Mouse (Mus musculus): ENCODE data around the gene Natd1. TPM values are rescaled to one million over a fixed set of nuclear protein-coding genes. Genes with fewer than 3 reads are reported as not detected.

The Natd1 gene
- total RNA-seq, 1 experiment = 14.6 TPM

- Histone ChIP-seq H3K36me3 (ENCODE audit: control insufficient read depth, insufficient read depth, low read length, poor library complexity, severe bottlenecking) (peaks cover 7% of the 10 kb centered on the region; the same call in 1 of the 2 replicates), H3K27ac (ENCODE audit: insufficient read depth, low read depth, low read length, poor library complexity, severe bottlenecking) (no peak overlapping the region), H3K4me1 (ENCODE audit: control insufficient read depth in 2 of 2, insufficient read depth in 2 of 2, low read length in 2 of 2, poor library complexity in 1 of 2) (peaks cover 3 to 11% of the 10 kb centered on the region in 2 experiments; a peak in 2 of 4 replicates), H3K9ac (ENCODE audit: insufficient read depth, low read depth, low read length, poor library complexity, severe bottlenecking) (no peak overlapping the region), H3K9me3 (ENCODE audit: control insufficient read depth, insufficient read depth, low read depth, low read length) (no peaks in the 10 kb centered on the region), H3K4me3 (ENCODE audit: insufficient read depth in 1 of 2, low read depth in 1 of 2, low read length in 2 of 2, poor library complexity in 1 of 2, severe bottlenecking in 1 of 2) (no peak overlapping the region)
- TF ChIP-seq HCFC1 (IDR thresholded peaks at IDR 0.05; ENCODE audit: borderline replicate concordance, insufficient read depth, low read length) = no peak
- TF ChIP-seq ZC3H11A (IDR thresholded peaks at IDR 0.05; ENCODE audit: borderline replicate concordance, low read depth, low read length) = no peak
- no peak for TF ChIP-seq CHD2 (IDR thresholded peaks at IDR 0.05; ENCODE audit: low read depth, low read length)
- no peak for TF ChIP-seq MAFK (IDR thresholded peaks at IDR 0.05; ENCODE audit: insufficient read depth, low read depth, low read length)
- no peak for TF ChIP-seq ZNF384 (IDR thresholded peaks at IDR 0.05; ENCODE audit: low read depth, low read length)
- DNase-seq (ENCODE audit: low read depth, low spot score) = no peak
- in situ Hi-C loops (cut with MboI; ENCODE audit: low sequenced_read_pairs in 2 of 2, unreplicated experiment in 2 of 2) = no loop called here
These were observed 21.4 kb upstream of the Natd1 start for GRCm38 (mm10) chr11:60935975-60936373.

GRCm38 (mm10) chr11:60935326-60935974 is 20.9 kb upstream of the Natd1 start:
- TF ChIP-seq CHD2 (IDR thresholded peaks at IDR 0.05; ENCODE audit: low read depth, low read length) (no peak), ZNF384 (IDR thresholded peaks at IDR 0.05; ENCODE audit: low read depth, low read length) (no peak), ZC3H11A (IDR thresholded peaks at IDR 0.05; ENCODE audit: borderline replicate concordance, low read depth, low read length) (no peak), MAFK (IDR thresholded peaks at IDR 0.05; ENCODE audit: insufficient read depth, low read depth, low read length) (no peak), HCFC1 (IDR thresholded peaks at IDR 0.05; ENCODE audit: borderline replicate concordance, insufficient read depth, low read length) (no peak)
- Histone ChIP-seq H3K9ac (ENCODE audit: insufficient read depth, low read depth, low read length, poor library complexity, severe bottlenecking) (no peak overlapping the region), H3K4me3 (ENCODE audit: insufficient read depth in 1 of 2, low read depth in 1 of 2, low read length in 2 of 2, poor library complexity in 1 of 2, severe bottlenecking in 1 of 2) (no peak overlapping the region), H3K36me3 (ENCODE audit: control insufficient read depth, insufficient read depth, low read length, poor library complexity, severe bottlenecking) (peaks cover 7% of the 10 kb centered on the region; the same call in 1 of the 2 replicates), H3K27ac (ENCODE audit: insufficient read depth, low read depth, low read length, poor library complexity, severe bottlenecking) (no peak overlapping the region), H3K4me1 (ENCODE audit: control insufficient read depth in 2 of 2, insufficient read depth in 2 of 2, low read length in 2 of 2, poor library complexity in 1 of 2) (peaks cover 3 to 7% of the 10 kb centered on the region in 2 experiments; a peak in 2 of 4 replicates), H3K9me3 (ENCODE audit: control insufficient read depth, insufficient read depth, low read depth, low read length) (no peaks in the 10 kb centered on the region)
- no peak for DNase-seq (ENCODE audit: low read depth, low spot score)
- in situ Hi-C loops (cut with MboI; ENCODE audit: low sequenced_read_pairs in 2 of 2, unreplicated experiment in 2 of 2) = no loop called here

GRCm38 (mm10) chr11:60934795-60935194 is 20.2 kb upstream of the Natd1 start:
- H3K36me3 ChIP-seq (ENCODE audit: control insufficient read depth, insufficient read depth, low read length, poor library complexity, severe bottlenecking) = peaks cover 7% of the 10 kb centered on the region; the same call in 1 of the 2 replicates
- H3K9me3 ChIP-seq (ENCODE audit: control insufficient read depth, insufficient read depth, low read depth, low read length) = no peaks in the 10 kb centered on the region
- no peak overlapping the region for H3K27ac ChIP-seq (ENCODE audit: insufficient read depth, low read depth, low read length, poor library complexity, severe bottlenecking)
- in situ Hi-C loops (cut with MboI; ENCODE audit: low sequenced_read_pairs in 2 of 2, unreplicated experiment in 2 of 2) = no loop called here
- no peak for TF ChIP-seq MAFK (IDR thresholded peaks at IDR 0.05; ENCODE audit: insufficient read depth, low read depth, low read length)
- peaks cover 3 to 12% of the 10 kb centered on the region in 2 experiments; a peak in 2 of 4 replicates for H3K4me1 ChIP-seq (ENCODE audit: control insufficient read depth in 2 of 2, insufficient read depth in 2 of 2, low read length in 2 of 2, poor library complexity in 1 of 2)
- H3K4me3 ChIP-seq (ENCODE audit: insufficient read depth in 1 of 2, low read depth in 1 of 2, low read length in 2 of 2, poor library complexity in 1 of 2, severe bottlenecking in 1 of 2) = no peak overlapping the region
- H3K9ac ChIP-seq (ENCODE audit: insufficient read depth, low read depth, low read length, poor library complexity, severe bottlenecking) = no peak overlapping the region
- DNase-seq (ENCODE audit: low read depth, low spot score) = no peak

GRCm38 (mm10) chr11:60933178-60933930 is 18.8 kb upstream of the Natd1 start:
- H3K27ac ChIP-seq (ENCODE audit: insufficient read depth, low read depth, low read length, poor library complexity, severe bottlenecking) = no peak overlapping the region
- DNase-seq (ENCODE audit: low read depth, low spot score) = no peak
- in situ Hi-C loops (cut with MboI; ENCODE audit: low sequenced_read_pairs in 2 of 2, unreplicated experiment in 2 of 2) = no loop called here
- H3K9me3 ChIP-seq (ENCODE audit: control insufficient read depth, insufficient read depth, low read depth, low read length) = no peaks in the 10 kb centered on the region
- peaks cover 7% of the 10 kb centered on the region; the same call in 1 of the 2 replicates for H3K36me3 ChIP-seq (ENCODE audit: control insufficient read depth, insufficient read depth, low read length, poor library complexity, severe bottlenecking)
- no peak for TF ChIP-seq HCFC1 (IDR thresholded peaks at IDR 0.05; ENCODE audit: borderline replicate concordance, insufficient read depth, low read length)
- TF ChIP-seq ZNF384 (IDR thresholded peaks at IDR 0.05; ENCODE audit: low read depth, low read length) = no peak
- TF ChIP-seq CHD2 (IDR thresholded peaks at IDR 0.05; ENCODE audit: low read depth, low read length) = no peak
- TF ChIP-seq ZC3H11A (IDR thresholded peaks at IDR 0.05; ENCODE audit: borderline replicate concordance, low read depth, low read length) = no peak
- TF ChIP-seq MAFK (IDR thresholded peaks at IDR 0.05; ENCODE audit: insufficient read depth, low read depth, low read length) = no peak
- H3K9ac ChIP-seq (ENCODE audit: insufficient read depth, low read depth, low read length, poor library complexity, severe bottlenecking) = 0 out of 2 replicates have a peak overlapping the region, but pooled peaks have one; percentile 5
- peak overlapping the region in 1 of 2 experiments; percentile 99; a peak in 2 of 4 replicates for H3K4me3 ChIP-seq (ENCODE audit: insufficient read depth in 1 of 2, low read depth in 1 of 2, low read length in 2 of 2, poor library complexity in 1 of 2, severe bottlenecking in 1 of 2)
- peaks cover 3 to 12% of the 10 kb centered on the region in 2 experiments; a peak in 2 of 4 replicates for H3K4me1 ChIP-seq (ENCODE audit: control insufficient read depth in 2 of 2, insufficient read depth in 2 of 2, low read length in 2 of 2, poor library complexity in 1 of 2)
